Mouse (Mus musculus): ENCODE data around the gene Clasp1.
"Not testable (repeated sequence)": the region's sequence is repeated elsewhere in the genome, so short reads cannot be mapped to it uniquely, and the experiment has no call there.

The Clasp1 gene

GRCm38 (mm10) chr1:118592933-118593332 lies 204.1 kb downstream of the Clasp1 start:
- DNase-seq (ENCODE audit: low spot score), result no peak

GRCm38 (mm10) chr1:118595395-118595794 lies 206.5 kb downstream of the Clasp1 start:
- DNase-seq (ENCODE audit: low spot score), result no peak

- no peak for DNase-seq (ENCODE audit: low spot score)
Observed at GRCm38 (mm10) chr1:118597475-118598213, 208.8 kb downstream of the Clasp1 start.

- no peak for DNase-seq (ENCODE audit: low spot score)
Observed at GRCm38 (mm10) chr1:118598339-118598738, 209.5 kb downstream of the Clasp1 start.

GRCm38 (mm10) chr1:118613631-118614183 lies 224.8 kb downstream of the Clasp1 start:
- DNase-seq (ENCODE audit: low spot score), result no peak

- DNase-seq (ENCODE audit: low spot score), result not testable (repeated sequence)
Observed at GRCm38 (mm10) chr1:118621055-118621454, 232.2 kb downstream of the Clasp1 start.

GRCm38 (mm10) chr1:118622857-118623256 lies 234.0 kb downstream of the Clasp1 start:
- no peak for DNase-seq (ENCODE audit: low spot score)

- DNase-seq (ENCODE audit: low spot score), result no peak
Observed at GRCm38 (mm10) chr1:118625461-118625860, 236.6 kb downstream of the Clasp1 start.

- no peak for DNase-seq (ENCODE audit: low spot score)
Observed at GRCm38 (mm10) chr1:118625921-118626320, 237.1 kb downstream of the Clasp1 start.

GRCm38 (mm10) chr1:118626452-118626851 lies 237.6 kb downstream of the Clasp1 start:
- no peak for DNase-seq (ENCODE audit: low spot score)

- no peak for DNase-seq (ENCODE audit: low spot score)
Observed at GRCm38 (mm10) chr1:118627781-118628464, 239.1 kb downstream of the Clasp1 start, which contains the start of gene Tfcp2l1. Gene Tfcp2l1 (plus strand): TSS chr1:118627945.

- no peak for DNase-seq (ENCODE audit: low spot score)
Observed at GRCm38 (mm10) chr1:118633415-118633980, 244.6 kb downstream of the Clasp1 start.

- DNase-seq (ENCODE audit: low spot score), result no peak
Observed at GRCm38 (mm10) chr1:118642296-118642999, 253.6 kb downstream of the Clasp1 start.

- DNase-seq (ENCODE audit: low spot score), result no peak
Observed at GRCm38 (mm10) chr1:118643138-118643979, 254.5 kb downstream of the Clasp1 start.

- no peak for DNase-seq (ENCODE audit: low spot score)
Observed at GRCm38 (mm10) chr1:118645701-118646100, 256.8 kb downstream of the Clasp1 start.

GRCm38 (mm10) chr1:118648015-118648414 lies 259.2 kb downstream of the Clasp1 start:
- no peak for DNase-seq (ENCODE audit: low spot score)

GRCm38 (mm10) chr1:118649933-118650770 lies 261.3 kb downstream of the Clasp1 start:
- no peak for DNase-seq (ENCODE audit: low spot score)

- no peak for DNase-seq (ENCODE audit: low spot score)
Observed at GRCm38 (mm10) chr1:118650771-118651080, 261.9 kb downstream of the Clasp1 start.

GRCm38 (mm10) chr1:118658716-118659115 lies 269.9 kb downstream of the Clasp1 start:
- no peak for DNase-seq (ENCODE audit: low spot score)

GRCm38 (mm10) chr1:118660880-118661465 lies 272.1 kb downstream of the Clasp1 start:
- DNase-seq (ENCODE audit: low spot score), result no peak

All from layer of hippocampus, adult 9-10 months (tissue).